Mouse (Mus musculus): Measurements from ENCODE around the gene Sox6.
"Not testable (repeated sequence)": the region's sequence is repeated elsewhere in the genome, so short reads cannot be mapped to it uniquely, and the experiment has no call there.

The Sox6 gene

GRCm38 (mm10) chr7:115662121-115662520, 376.5 kb downstream of the Sox6 start:
- no peak for DNase-seq (ENCODE audit: low read depth)

DNA sequence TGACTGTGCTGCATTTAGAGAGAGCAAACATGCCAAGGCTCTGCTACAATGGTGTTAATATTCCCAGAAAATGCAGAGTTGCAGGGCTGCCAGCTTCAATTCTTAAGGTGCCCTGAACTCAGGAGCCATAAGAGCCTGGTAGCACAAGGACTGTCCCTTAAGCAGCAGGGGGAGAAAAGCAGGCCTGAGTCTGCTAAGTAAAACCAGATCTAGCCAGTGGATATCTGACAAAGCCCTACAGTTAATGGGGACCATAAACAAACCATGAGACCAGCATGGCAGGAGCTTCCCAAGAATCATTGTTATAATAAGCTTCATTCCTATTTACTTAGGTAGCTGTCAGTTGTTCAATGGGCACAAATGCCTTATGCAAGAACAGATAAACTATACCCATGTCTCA, 391.9 kb downstream of the Sox6 start:
- no peak for DNase-seq (ENCODE audit: low read depth)

- DNase-seq (ENCODE audit: low read depth) = no peak
Measured at GRCm38 (mm10) chr7:115645971-115646447, 392.6 kb downstream of the Sox6 start.

- DNase-seq (ENCODE audit: low read depth) = no peak
Measured at GRCm38 (mm10) chr7:115645272-115645970, 393.2 kb downstream of the Sox6 start.

- DNase-seq (ENCODE audit: low read depth) = no peak
Measured at GRCm38 (mm10) chr7:115630691-115631090, 407.9 kb downstream of the Sox6 start.

DNA sequence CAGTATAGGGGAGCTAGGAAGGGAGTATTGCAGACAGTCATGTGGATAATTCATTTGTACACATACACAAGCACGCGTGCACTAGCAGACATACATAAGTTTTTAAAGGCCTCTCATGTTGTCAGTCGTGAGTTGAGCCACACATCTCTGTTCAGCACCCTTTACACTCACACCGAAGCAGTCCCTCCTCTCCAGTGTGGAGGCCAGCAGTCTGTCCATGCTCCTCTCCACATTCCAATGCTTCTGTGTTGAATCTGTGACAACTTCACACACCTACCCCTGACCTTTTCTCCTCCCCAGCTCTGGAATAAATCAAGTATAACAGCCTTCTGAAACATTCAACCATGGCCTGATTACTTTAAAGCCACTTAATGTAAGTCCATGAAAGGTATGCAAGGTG, 408.3 kb downstream of the Sox6 start:
- no peak for DNase-seq (ENCODE audit: low read depth)

GRCm38 (mm10) chr7:115628766-115629165, 409.8 kb downstream of the Sox6 start:
- DNase-seq (ENCODE audit: low read depth) = no peak

GRCm38 (mm10) chr7:115625956-115626355, 412.6 kb downstream of the Sox6 start:
- DNase-seq (ENCODE audit: low read depth) = no peak

DNA sequence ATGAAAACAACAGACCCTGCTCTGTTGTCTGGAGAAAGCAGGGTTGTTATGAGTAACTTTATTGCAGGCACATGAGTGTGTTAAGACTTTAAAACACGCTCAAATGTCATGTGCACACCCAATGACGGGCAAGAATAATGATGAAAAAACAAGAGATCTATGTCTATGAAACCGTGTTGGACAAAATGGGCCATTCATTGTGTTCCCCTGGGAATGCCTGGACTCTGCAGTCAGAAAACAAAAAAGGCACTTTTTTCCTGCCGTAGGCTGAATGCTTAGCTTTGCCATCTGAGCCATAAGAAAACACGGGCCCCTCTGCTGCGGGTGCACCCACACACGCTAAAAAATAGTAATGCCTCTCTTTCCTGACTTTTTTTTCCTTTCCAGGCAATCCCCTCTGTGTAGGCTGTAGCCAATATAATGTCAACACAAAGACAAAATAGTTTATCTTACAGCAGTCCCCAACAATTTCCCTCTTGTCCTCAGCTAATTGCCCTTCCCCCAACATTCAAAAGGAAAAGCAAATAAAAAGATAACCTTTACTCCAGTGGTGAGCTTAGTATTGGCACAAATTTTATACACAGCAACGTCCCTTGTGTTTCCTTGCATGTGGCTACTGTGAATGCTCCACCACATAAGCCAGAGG, 413.6 kb downstream of the Sox6 start:
- DNase-seq (ENCODE audit: low read depth) = no peak

DNA sequence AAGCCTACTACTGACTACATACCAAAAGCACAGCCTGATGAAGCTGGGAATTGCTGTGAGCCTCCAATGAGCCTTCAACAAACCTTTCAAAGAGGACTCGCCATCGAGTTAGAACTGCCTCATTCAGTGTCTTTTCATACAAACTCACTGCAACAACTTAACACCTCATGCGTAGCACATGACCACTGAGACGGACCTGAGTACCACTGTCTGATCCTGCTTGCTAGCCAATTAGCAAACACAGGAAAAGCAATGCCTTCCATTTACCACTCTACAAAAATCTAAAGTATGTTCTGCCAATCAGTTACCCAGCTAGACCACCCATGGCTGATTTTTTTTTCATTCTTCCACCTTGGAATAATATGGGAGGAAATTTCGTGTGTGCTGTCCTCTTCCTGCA, 414.1 kb downstream of the Sox6 start:
- no peak for DNase-seq (ENCODE audit: low read depth)

- DNase-seq (ENCODE audit: low read depth) = peak; percentile 17
Measured at GRCm38 (mm10) chr7:115615697-115616237, 422.8 kb downstream of the Sox6 start.

GRCm38 (mm10) chr7:115607485-115607884, 431.1 kb downstream of the Sox6 start:
- DNase-seq (ENCODE audit: low read depth) = no peak

DNA sequence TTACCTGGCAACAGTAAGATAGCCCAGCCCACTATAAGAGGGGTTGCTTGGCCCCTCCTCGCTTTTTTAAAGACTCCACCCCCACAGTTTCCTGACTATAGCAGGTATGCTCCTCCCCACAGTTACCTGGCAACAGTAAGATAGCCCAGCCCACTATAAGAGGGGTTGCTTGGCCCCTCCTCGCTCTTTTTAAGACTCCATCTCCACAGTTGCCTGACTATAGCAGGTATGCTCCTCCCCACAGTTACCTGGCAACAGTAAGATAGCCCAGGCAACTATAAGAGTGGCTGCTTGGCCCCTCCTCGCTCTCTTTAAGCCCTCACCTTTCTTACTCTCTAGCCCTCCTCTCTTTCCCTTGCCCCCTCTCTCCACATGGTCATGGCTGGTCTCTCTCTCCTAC, 432.5 kb downstream of the Sox6 start:
- not testable (repeated sequence) for DNase-seq (ENCODE audit: low read depth)

- DNase-seq (ENCODE audit: low read depth) = no peak
Measured at GRCm38 (mm10) chr7:115604883-115605282, 433.7 kb downstream of the Sox6 start.

DNA sequence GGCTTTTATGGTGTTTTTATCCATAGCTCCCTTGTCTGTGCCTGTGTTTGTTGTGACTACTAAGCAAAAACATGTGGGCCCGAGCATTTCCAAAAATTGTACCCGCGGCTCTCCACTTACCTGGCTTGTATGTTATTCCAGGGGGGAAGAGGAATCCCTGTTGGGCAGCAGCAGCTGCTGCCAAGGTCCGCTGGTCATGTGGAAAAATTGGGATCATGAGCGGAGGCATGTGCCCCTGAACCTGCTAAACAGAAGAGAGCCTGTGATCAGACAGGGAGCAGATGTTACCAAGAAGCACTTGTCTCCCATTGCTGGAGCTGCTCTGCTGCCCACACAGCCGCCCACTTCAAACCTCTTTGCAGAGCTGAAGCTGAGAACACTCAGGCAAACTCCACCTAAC, 441.2 kb downstream of the Sox6 start:
- no peak for DNase-seq (ENCODE audit: low read depth)

DNA sequence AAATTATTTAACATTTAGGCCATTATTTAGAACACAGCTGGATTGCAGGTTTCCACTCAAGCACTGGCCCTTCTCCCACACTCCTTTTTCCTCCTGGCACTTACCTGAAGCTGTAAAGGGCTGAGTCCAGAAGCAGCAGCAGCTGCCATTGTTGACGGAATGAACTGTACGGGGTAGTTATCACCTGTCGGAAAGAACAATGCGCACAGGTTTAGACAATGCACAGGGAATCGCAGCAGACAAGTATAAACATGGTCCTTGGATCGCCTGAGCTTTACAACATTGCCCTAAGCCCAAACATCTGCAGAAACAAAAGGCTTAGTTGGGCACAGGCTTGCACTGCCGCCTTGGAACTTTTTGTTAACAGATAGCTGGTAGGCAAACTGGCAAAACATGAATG, 458.1 kb downstream of the Sox6 start:
- no peak for DNase-seq (ENCODE audit: low read depth)

GRCm38 (mm10) chr7:115579826-115580225, 458.8 kb downstream of the Sox6 start:
- DNase-seq (ENCODE audit: low read depth) = no peak

DNA sequence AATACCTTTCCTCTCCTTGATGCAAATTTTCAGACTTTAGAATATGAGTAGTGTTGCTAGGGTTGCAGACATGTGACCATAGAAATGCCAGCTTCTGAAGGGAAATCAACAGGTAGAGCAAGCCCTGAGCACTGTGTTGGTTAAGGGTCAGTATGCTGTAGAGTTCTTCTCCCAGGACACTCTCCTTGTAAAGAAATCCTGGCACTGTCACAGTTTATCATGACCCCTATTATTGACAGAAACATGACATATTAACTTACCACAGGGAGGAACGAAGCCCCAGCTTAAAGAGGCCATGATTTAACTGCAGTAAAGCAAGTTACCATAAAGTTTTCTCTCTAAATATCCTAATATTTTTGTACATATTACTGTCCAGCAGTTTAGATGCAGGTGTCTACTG, 462.2 kb downstream of the Sox6 start:
- DNase-seq (ENCODE audit: low read depth) = no peak

GRCm38 (mm10) chr7:115574834-115575233, 463.8 kb downstream of the Sox6 start:
- DNase-seq (ENCODE audit: low read depth) = no peak

- no peak for DNase-seq (ENCODE audit: low read depth)
Measured at GRCm38 (mm10) chr7:115568821-115569240, 469.8 kb downstream of the Sox6 start.

- no peak for DNase-seq (ENCODE audit: low read depth)
Measured at GRCm38 (mm10) chr7:115568301-115568700, 470.3 kb downstream of the Sox6 start.

GRCm38 (mm10) chr7:115566818-115567217, 471.8 kb downstream of the Sox6 start:
- no peak for DNase-seq (ENCODE audit: low read depth)

- DNase-seq (ENCODE audit: low read depth) = no peak
Measured at GRCm38 (mm10) chr7:115565060-115565426, 473.6 kb downstream of the Sox6 start.

All from c-Kit-positive CD71-negative TER-119-negative erythroid progenitor cells, embryonic 14.5 days (primary cell).